Mouse (Mus musculus) MEL (cell line): ENCODE results near the gene Dlx4.

Experiments used
- HCFC1 ChIP-seq: IDR thresholded peaks from 2 replicates; pipeline ENCODE4 v1.6.1; 2012; ENCODE audit warnings: low read depth, mild to moderate bottlenecking, inconsistent platforms, low read length, improper control_type of control experiment, moderate library complexity
- JUND ChIP-seq: IDR thresholded peaks from 2 replicates; pipeline ENCODE4 v1.6.1; 2011; ENCODE audit warnings: low read depth, mild to moderate bottlenecking, improper control_type of control experiment, low read length
- MAFK ChIP-seq: IDR thresholded peaks from 2 replicates; pipeline ENCODE4 v1.6.1; 2011; ENCODE audit warnings: low read depth, mild to moderate bottlenecking, low read length, improper control_type of control experiment, borderline replicate concordance

DNA sequence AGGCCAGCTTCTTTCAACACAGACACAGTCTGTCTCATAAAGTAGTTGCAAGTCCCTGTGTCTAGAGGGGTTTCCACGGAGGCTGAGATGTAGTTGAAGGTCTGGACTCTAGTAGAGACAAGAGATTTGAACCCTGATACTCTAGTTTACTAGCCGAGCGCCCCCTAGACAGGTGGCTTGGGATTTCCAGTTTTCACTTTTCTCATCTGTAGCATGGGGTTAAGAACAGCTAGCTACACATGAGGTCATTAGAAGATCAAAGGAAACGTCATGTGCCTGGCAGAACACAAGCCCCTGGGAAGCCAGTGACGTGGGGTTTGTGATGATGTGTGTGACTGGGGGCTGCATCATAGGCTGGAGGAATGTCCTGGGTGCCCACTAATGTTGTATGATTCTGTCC is 11.3 kb upstream of the Dlx4 start:
- no peak for TF ChIP-seq JUND
- TF ChIP-seq MAFK, result no peak
- TF ChIP-seq HCFC1, result no peak
